Mouse (Mus musculus) forebrain, embryonic 15.5 days (tissue): ENCODE results near the gene Rab40c. TPM values are rescaled to one million over a fixed set of nuclear protein-coding genes. Genes with fewer than 3 reads are reported as not detected.

ENCODE experiments used
- ATAC-seq: fragments of 200-750 bp; cut with Nextera tagmentation; replicated peaks from 2 replicates; pipeline ENCODE4 v1.8.0; 2017; ENCODE audit warnings: mild to moderate bottlenecking, moderate TSS enrichment, moderate library complexity
- H3K27ac ChIP-seq: fragments of 300-500 bp; sonication (generic); replicated peaks from 2 replicates; pipeline ENCODE4 v1.5.1; 2015; ENCODE audit warnings: mild to moderate bottlenecking, inconsistent platforms
- H3K27me3 ChIP-seq: fragments of 300-500 bp; sonication (generic); 2 replicates; pipeline ENCODE4 v1.6.1; 2015; ENCODE audit warnings: inconsistent platforms
- H3K36me3 ChIP-seq: fragments of 300-500 bp; sonication (generic); 2 replicates; pipeline ENCODE4 v1.6.1; 2015; ENCODE audit warnings: mild to moderate bottlenecking, inconsistent platforms
- H3K4me1 ChIP-seq: fragments of 300-500 bp; sonication (generic); 2 replicates; pipeline ENCODE4 v1.6.1; 2015; ENCODE audit warnings: inconsistent platforms
- H3K4me2 ChIP-seq: fragments of 300-500 bp; sonication (generic); replicated peaks from 2 replicates; pipeline ENCODE4 v1.6.1; 2015; ENCODE audit warnings: mild to moderate bottlenecking, inconsistent platforms
- H3K4me3 ChIP-seq: fragments of 300-500 bp; sonication (generic); 2 replicates; pipeline ENCODE4 v1.5.1; 2015; ENCODE audit warnings: mild to moderate bottlenecking, inconsistent platforms
- H3K9ac ChIP-seq: fragments of 300-500 bp; sonication (generic); replicated peaks from 2 replicates; pipeline ENCODE4 v1.6.1; 2015; ENCODE audit warnings: mild to moderate bottlenecking, inconsistent platforms
- H3K9me3 ChIP-seq: fragments of 300-500 bp; sonication (generic); 2 replicates; pipeline ENCODE4 v1.6.1; 2016; ENCODE audit warnings: inconsistent platforms
- WGBS: fragments of 180-500 bp; shearing (Covaris S2); methylation state at CpG from one replicate; pipeline ENCODE4 v1.1.7; 2015; ENCODE audit warnings: mixed read lengths; 5-methylcytosine and 5-hydroxymethylcytosine counted together
- polyA plus RNA-seq: library from polyadenylated mRNA; unstranded; fragments of >200 nt; fragmentation: Nextera tagmentation; extraction: Ambion mirVana; gene quantifications from 2 replicates; pipeline ENCODE4 v1.2.1, GENCODE M21; 2015

Gene Rab40c
- polyA plus RNA-seq, 1 experiment from 2014 or later: 52.6 TPM

DNA sequence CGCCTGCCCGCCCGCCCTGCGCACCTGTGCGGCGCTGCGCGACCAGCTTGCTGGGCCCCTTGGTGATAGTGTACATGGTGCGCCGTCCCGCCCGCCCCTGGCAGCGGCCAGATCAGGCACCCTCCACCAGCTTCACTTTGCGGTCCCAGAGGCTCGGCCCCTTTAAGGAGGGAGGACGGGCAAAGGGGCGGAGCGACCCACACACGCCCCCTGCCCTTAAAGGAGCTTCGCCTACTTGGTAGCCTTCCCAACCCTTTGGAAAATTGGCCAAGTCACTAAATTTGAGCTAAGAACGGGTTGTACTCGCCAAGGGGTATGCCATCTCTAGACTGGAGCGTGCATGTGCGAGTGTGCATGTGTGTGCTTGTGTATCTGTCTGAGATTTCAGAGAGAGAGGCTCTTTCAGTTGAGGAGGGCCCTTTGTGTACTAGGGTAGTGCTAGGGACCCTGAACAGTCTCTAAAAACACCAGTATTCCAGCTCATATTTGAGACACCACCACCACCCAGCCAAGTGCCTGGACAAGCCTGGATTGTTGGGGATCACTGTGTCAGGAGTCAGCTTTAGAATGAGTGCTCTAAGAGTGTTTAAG lies 50.8 kb downstream of the Rab40c start, which contains the start of gene Mcrip2:
TSS of gene Mcrip2 (minus strand) at position 164 of the 591 bp plus-strand sequence.
- Histone ChIP-seq H3K4me1 (peaks cover 15% of the 10 kb centered on the region), H3K9me3 (no peaks in the 10 kb centered on the region), H3K27me3 (no peaks in the 10 kb centered on the region), H3K4me3 (peak within 1 kb of the TSS; percentile 67), H3K9ac (peak within 1 kb of the TSS; percentile 75), H3K27ac (peak within 1 kb of the TSS; percentile 81), H3K4me2 (peak within 1 kb of the TSS; percentile 100), H3K36me3 (no peaks in the 10 kb centered on the region)
- ATAC-seq: peak; percentile 89
- WGBS: 0% methylated on average over 24 of the region's 24 CpGs

GRCm38 (mm10) chr17:25867836-25868600 lies 51.5 kb downstream of the Rab40c start:
- H3K27me3 ChIP-seq: no peaks in the 10 kb centered on the region
- no peaks in the 10 kb centered on the region for H3K36me3 ChIP-seq
- peak overlapping the region; percentile 100 for H3K4me2 ChIP-seq
- no peak; the same call in none of the 2 replicates for ATAC-seq
- 0 out of 2 replicates have a peak overlapping the region, but pooled peaks have one; percentile 23 for H3K27ac ChIP-seq
- no peaks in the 10 kb centered on the region for H3K9me3 ChIP-seq
- peak overlapping the region; percentile 67 for H3K4me3 ChIP-seq
- WGBS: under 1% methylated on average over 40 of the region's 42 CpGs
- H3K9ac ChIP-seq: peak overlapping the region; percentile 75
- peaks cover 15% of the 10 kb centered on the region for H3K4me1 ChIP-seq

DNA sequence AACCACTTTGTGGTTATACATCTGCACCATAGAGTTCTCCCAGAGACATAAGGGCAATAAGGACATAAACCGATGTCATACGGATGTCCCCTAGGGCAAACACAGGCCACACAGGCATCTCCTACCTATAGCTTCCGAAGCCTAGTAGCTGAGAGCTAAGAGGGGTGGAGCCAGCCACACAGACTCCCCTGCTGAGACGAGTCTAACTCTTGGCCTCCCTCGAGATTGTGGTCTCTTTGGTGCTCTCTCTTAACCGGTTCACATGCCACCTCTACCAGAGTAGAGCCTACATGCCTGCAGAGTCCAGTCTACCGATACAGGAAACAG lies 52.1 kb downstream of the Rab40c start:
- H3K4me1 ChIP-seq: peaks cover 15% of the 10 kb centered on the region
- 8% methylated on average over 7 of the region's 7 CpGs for WGBS

DNA sequence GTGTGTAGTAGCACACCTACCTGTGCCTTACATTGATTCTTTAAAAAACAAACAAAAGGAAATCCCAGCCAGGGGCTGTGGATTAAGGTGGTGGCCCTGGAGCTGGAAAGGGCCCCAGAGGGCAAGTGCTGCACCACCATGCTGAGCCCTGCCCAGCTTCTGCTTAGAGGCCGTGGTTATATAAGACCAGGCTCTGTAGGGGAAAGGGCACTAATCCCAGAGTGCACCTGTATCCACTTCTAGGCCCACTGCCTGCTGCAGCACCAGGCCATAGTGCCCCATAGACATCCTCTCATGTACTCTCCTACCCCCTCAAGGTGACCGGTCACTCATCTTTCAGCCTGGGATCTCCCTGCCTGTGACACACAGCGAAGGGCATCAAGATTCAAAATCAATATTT lies 53.4 kb downstream of the Rab40c start:
- WGBS: 90% methylated on average over 3 of the region's 3 CpGs

More for the DNA sequence above, 52.1 kb downstream of the Rab40c start:
- no peaks in the 10 kb centered on the region for H3K36me3 ChIP-seq
- no peak overlapping the region for H3K27ac ChIP-seq
- H3K9me3 ChIP-seq: no peaks in the 10 kb centered on the region
- peak overlapping the region; percentile 100 for H3K4me2 ChIP-seq
- H3K4me3 ChIP-seq: peak overlapping the region; percentile 67
- no peaks in the 10 kb centered on the region for H3K27me3 ChIP-seq
- no peak for ATAC-seq
- peak overlapping the region; percentile 75 for H3K9ac ChIP-seq

DNA sequence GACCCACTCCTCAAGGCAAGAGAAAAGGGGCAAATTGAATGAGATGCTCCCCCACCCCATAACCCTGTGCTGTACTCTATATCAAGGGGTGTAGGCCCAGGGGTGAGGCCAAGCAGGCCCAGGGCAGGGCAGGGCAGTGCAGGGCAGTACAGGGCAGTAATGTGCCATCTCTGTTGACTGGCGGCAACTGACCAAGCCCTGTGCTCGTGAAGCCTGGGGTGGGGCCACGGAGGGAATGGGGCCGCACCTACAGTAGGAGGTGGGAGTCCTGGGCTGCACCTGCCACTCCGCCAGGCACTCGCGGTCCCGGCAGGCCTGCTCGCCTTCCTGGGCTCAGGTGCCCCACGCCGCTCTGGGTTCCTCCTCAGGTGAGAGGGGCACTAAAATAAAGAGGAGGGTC lies 54.2 kb downstream of the Rab40c start:
- WGBS: 93% methylated on average over 11 of the region's 11 CpGs
- Histone ChIP-seq H3K4me3 (no peak overlapping the region), H3K4me1 (peaks cover 31% of the 10 kb centered on the region), H3K27ac (no peak overlapping the region), H3K27me3 (no peaks in the 10 kb centered on the region), H3K36me3 (no peaks in the 10 kb centered on the region), H3K9me3 (no peaks in the 10 kb centered on the region), H3K4me2 (no peak overlapping the region), H3K9ac (no peak overlapping the region)
- ATAC-seq: no peak

More for the DNA sequence above, 53.4 kb downstream of the Rab40c start:
- Histone ChIP-seq H3K4me1 (peaks cover 23% of the 10 kb centered on the region), H3K27ac (no peak overlapping the region), H3K9ac (no peak overlapping the region), H3K9me3 (no peaks in the 10 kb centered on the region), H3K4me2 (no peak overlapping the region), H3K27me3 (no peaks in the 10 kb centered on the region), H3K36me3 (no peaks in the 10 kb centered on the region), H3K4me3 (no peak overlapping the region)
- ATAC-seq: no peak

- Histone ChIP-seq H3K36me3 (no peaks in the 10 kb centered on the region), H3K27me3 (no peaks in the 10 kb centered on the region), H3K4me2 (no peak overlapping the region), H3K9me3 (no peaks in the 10 kb centered on the region), H3K4me3 (no peak overlapping the region), H3K9ac (no peak overlapping the region), H3K27ac (no peak overlapping the region), H3K4me1 (peaks cover 40% of the 10 kb centered on the region)
- 91% methylated on average over 14 of the region's 14 CpGs for WGBS
- ATAC-seq: no peak
Observed at GRCm38 (mm10) chr17:25864311-25864710, 55.2 kb downstream of the Rab40c start.

DNA sequence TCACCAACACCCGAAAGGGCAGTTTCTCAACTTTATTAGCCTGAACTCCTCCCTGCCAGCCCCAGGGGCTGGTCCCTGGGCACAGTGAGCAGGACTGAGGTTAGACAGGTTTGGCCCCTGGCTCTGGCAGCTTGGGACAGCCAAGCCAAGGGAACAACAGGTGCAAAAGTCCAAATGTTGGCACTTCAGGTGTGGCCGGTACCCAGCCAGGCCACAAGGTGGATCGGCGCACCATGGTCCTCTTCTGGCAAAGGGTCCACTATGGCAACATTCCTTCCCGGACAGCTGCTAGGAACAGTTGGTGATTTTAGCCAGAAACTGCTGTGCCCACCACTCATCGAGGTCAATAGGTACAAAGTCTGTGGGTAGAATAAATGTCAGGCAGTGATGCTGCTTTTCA lies 55.8 kb downstream of the Rab40c start:
- no peak for ATAC-seq
- Histone ChIP-seq H3K9me3 (no peaks in the 10 kb centered on the region), H3K27ac (no peak overlapping the region), H3K36me3 (no peaks in the 10 kb centered on the region), H3K4me1 (peaks cover 35% of the 10 kb centered on the region), H3K4me2 (no peak overlapping the region), H3K4me3 (no peak overlapping the region), H3K9ac (no peak overlapping the region), H3K27me3 (no peaks in the 10 kb centered on the region)
- WGBS: 87% methylated on average over 6 of the region's 6 CpGs

- Histone ChIP-seq H3K4me3 (peak overlapping the region; percentile 73), H3K27ac (peak overlapping the region; percentile 88), H3K9me3 (no peaks in the 10 kb centered on the region), H3K9ac (peak overlapping the region; percentile 95), H3K27me3 (no peaks in the 10 kb centered on the region), H3K4me2 (peak overlapping the region; percentile 63), H3K36me3 (no peaks in the 10 kb centered on the region), H3K4me1 (peaks cover 25% of the 10 kb centered on the region)
- 12% methylated on average over 6 of the region's 6 CpGs for WGBS
- ATAC-seq: peak; percentile 44; the same call in 1 of the 2 replicates
Observed at GRCm38 (mm10) chr17:25861704-25862612, 57.6 kb downstream of the Rab40c start.

DNA sequence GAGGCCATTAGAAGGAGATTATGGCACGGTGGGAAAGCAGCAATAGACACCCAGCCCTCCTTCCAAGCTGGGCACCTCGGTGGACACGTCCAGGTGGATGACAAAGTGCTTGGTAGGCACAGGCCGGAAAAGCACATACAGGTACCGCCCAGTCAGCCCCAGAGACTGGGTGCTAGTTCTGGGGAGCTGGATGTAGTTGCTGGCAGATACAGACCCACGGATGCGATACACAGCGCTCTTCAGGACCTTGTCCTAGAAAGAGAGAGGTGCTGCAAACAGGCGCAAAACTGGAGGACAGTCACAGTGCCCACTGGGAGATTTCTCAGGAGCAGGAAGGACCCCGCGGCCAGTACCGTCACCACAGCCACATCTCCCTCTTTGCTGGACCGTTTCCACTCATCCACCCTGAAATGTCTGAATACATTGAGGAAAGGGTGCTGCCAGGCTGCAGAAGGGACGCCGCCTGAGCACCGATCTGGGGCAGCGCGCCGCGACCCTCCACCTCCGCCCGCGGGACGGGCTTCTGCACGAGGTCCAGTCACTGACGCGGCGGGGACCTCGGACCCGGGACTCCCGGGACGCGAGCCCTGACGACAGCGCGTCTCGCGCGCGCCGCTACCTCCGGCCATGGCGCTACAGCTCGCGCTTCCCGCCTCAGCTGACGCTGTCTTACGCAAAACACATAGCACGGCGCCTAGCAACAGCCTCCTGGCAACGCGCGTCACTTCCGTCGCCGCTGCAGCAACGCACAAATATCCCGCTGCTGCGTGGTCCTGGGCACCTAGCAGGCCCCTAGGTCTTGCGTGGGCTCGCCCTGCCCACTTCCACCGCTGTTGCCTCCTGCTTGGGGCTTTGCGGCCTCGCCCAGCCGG lies 58.5 kb downstream of the Rab40c start, which contains the start of gene Wdr90:
TSS of gene Wdr90 (minus strand) at position 670 of the 872 bp plus-strand sequence.
- Histone ChIP-seq H3K4me1 (peaks cover 25% of the 10 kb centered on the region), H3K9me3 (no peaks in the 10 kb centered on the region), H3K4me2 (peak within 1 kb of the TSS; percentile 63), H3K9ac (peak within 1 kb of the TSS; percentile 95), H3K4me3 (peak within 1 kb of the TSS; percentile 73), H3K27me3 (no peaks in the 10 kb centered on the region), H3K36me3 (no peaks in the 10 kb centered on the region), H3K27ac (peak within 1 kb of the TSS; percentile 88)
- WGBS: 3% methylated on average over 65 of the region's 65 CpGs
- peak; percentile 97 for ATAC-seq

DNA sequence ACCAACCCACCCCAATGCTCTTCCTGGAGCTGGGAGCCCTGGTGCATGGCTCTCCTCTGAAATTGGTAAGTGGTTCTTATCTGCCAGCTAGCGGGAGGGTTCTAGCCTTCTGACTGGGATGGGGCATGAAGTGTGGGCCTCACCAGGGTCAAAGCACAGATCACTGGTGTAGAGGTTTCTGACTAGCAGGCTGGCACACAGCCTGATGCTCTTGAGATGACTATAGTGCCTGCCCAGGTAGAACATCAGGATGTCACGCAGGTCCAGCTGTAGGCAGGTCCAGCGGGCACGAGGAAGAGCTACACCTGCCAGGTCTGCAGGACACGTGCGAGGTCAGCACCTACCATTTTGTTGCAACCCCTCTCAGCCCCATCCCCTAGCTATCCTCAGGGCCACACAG lies 59.3 kb downstream of the Rab40c start:
- 93% methylated on average over 6 of the region's 6 CpGs for WGBS
- H3K36me3 ChIP-seq: no peaks in the 10 kb centered on the region
- H3K27me3 ChIP-seq: no peaks in the 10 kb centered on the region
- peak overlapping the region; percentile 63 for H3K4me2 ChIP-seq
- no peaks in the 10 kb centered on the region for H3K9me3 ChIP-seq
- H3K4me3 ChIP-seq: no peak overlapping the region
- ATAC-seq: no peak
- peak overlapping the region; percentile 95 for H3K9ac ChIP-seq
- H3K4me1 ChIP-seq: peaks cover 25% of the 10 kb centered on the region
- no peak overlapping the region for H3K27ac ChIP-seq

DNA sequence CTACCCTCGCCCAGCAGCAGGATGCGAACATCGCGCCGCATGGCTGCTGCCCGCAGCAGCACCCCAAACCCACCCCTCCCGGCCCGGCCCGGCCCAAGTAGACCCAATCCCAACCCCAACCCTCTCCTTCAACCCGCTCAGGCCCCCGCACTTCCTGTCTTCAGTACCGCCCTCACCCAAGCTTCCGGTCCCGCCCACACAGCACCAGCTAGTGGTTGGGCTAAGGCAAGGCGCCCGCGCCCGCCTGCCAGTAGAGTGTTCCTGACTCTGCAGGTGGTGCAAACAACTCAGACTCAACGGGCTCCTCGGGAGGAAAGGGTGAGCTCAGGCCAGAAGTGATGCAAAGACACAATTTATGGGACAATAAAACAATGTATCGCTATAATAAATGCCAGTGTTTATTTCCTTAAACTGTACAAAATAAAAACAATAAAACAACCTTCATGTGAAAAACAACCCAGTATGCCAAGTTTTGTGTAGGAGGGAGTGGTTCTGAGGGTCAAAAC lies 75.1 kb downstream of the Rab40c start, which contains the start of gene Rhot2:
TSS of gene Rhot2 (minus strand) at position 456 of the 506 bp plus-strand sequence.
- H3K4me3 ChIP-seq: peak within 1 kb of the TSS; percentile 84
- peaks cover 19% of the 10 kb centered on the region for H3K4me1 ChIP-seq
- peak within 1 kb of the TSS; percentile 78 for H3K9ac ChIP-seq
- H3K27ac ChIP-seq: peak within 1 kb of the TSS; percentile 73
- peak within 1 kb of the TSS; percentile 93 for H3K4me2 ChIP-seq
- peak; percentile 96 for ATAC-seq
- H3K9me3 ChIP-seq: no peaks in the 10 kb centered on the region
- H3K36me3 ChIP-seq: peaks cover 26% of the 10 kb centered on the region
- H3K27me3 ChIP-seq: no peaks in the 10 kb centered on the region
- WGBS: under 1% methylated on average over 21 of the region's 21 CpGs
